Mouse (Mus musculus) olfactory bulb, adult 2 months (tissue): ENCODE data around the gene Aip.

Experiments used
- CTCF ChIP-seq: fragments of 200-500 bp; IDR thresholded peaks from 2 replicates; pipeline ENCODE4 v1.5.1; 2012; ENCODE audit warnings: low read depth, mild to moderate bottlenecking, low read length, moderate library complexity; ENCODE audit not compliant: insufficient read depth
- POLR2A ChIP-seq: fragments of 200-500 bp; IDR thresholded peaks from 2 replicates; pipeline ENCODE4 v1.6.1; 2012; ENCODE audit warnings: mild to moderate bottlenecking, low read depth, low read length, moderate library complexity; ENCODE audit not compliant: insufficient read depth

- TF ChIP-seq CTCF (no peak), POLR2A (no peak)
Measured at GRCm38 (mm10) chr19:4087090-4087489, 38.6 kb downstream of the Aip start.
